Mouse (Mus musculus) forebrain, embryonic 13.5 days (tissue): ENCODE measurements at regions not wholly inside any gene's neighbourhood (a gene's known extent, or its start where the extent isn't known, plus 50 kb on each side); places are given as distances from the start of the nearest gene placed in this dataset.

Experiments used
- ATAC-seq: fragments of 200-750 bp; cut with Nextera tagmentation; 2 replicates; pipeline ENCODE4 v1.8.0; 2017
- H3K27ac ChIP-seq: fragments of 300-500 bp; sonication (generic); 2 replicates; pipeline ENCODE4 v1.5.1; 2015; ENCODE audit warnings: inconsistent platforms, mild to moderate bottlenecking, moderate library complexity
- H3K27me3 ChIP-seq: fragments of 300-500 bp; sonication (generic); 2 replicates; pipeline ENCODE4 v1.6.1; 2015; ENCODE audit warnings: mild to moderate bottlenecking, inconsistent platforms
- H3K36me3 ChIP-seq: fragments of 300-500 bp; sonication (generic); 2 replicates; pipeline ENCODE4 v1.6.1; 2015; ENCODE audit warnings: mild to moderate bottlenecking, inconsistent platforms; ENCODE audit not compliant: poor library complexity, severe bottlenecking
- H3K4me1 ChIP-seq: fragments of 300-500 bp; sonication (generic); 2 replicates; pipeline ENCODE4 v1.6.1; 2015; ENCODE audit warnings: inconsistent platforms
- H3K4me2 ChIP-seq: fragments of 300-500 bp; sonication (generic); 2 replicates; pipeline ENCODE4 v1.6.1; 2015; ENCODE audit warnings: inconsistent platforms, mild to moderate bottlenecking, moderate library complexity
- H3K4me3 ChIP-seq: fragments of 300-500 bp; sonication (generic); 2 replicates; pipeline ENCODE4 v1.5.1; 2015; ENCODE audit warnings: mild to moderate bottlenecking, inconsistent platforms
- H3K9ac ChIP-seq: fragments of 300-500 bp; sonication (generic); 2 replicates; pipeline ENCODE4 v1.6.1; 2015; ENCODE audit warnings: mild to moderate bottlenecking, inconsistent platforms
- H3K9me3 ChIP-seq: fragments of 300-500 bp; sonication (generic); replicated peaks from 2 replicates; pipeline ENCODE4 v1.6.1; 2016; ENCODE audit warnings: inconsistent platforms
- WGBS: fragments of 180-500 bp; shearing (Covaris S2); methylation state at CpG from one replicate; pipeline ENCODE4 v1.1.7; 2015; 5-methylcytosine and 5-hydroxymethylcytosine counted together

DNA sequence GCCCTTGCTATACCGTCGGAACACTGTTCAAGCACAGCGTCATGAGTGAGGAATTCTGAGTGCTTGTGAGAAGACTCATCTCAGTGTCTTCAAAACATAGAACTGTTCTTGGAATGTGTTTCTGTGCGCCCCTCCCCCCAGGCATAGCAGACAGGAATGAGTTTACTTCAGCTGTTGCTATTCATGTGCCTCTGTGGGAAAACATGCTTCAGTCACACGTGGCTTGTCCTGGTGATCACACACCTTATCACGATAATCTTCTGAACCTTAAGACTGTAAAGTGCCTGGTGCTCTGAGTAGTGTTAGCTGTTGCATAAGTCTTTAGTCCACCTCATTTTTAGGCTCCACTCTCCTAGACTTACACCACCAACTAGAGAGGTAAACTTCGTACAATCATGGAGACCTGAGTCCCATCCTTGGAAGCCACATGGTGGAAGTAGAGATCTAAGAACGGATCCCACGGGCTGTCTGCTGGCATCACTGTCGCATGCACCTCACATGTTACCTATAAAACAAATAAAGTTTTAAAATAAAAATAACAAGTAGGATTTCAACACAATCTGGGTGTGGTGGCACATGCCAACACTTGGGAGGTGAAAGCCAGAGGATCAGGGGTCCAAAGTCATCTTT, 1143.8 kb downstream of the 4930447A16Rik start:
- 89% methylated on average over 10 of the region's 10 CpGs for WGBS
- Histone ChIP-seq H3K9me3 (no peaks in the 10 kb centered on the region), H3K4me3 (no peak overlapping the region), H3K9ac (no peak overlapping the region), H3K4me2 (no peak overlapping the region), H3K36me3 (no peaks in the 10 kb centered on the region), H3K27ac (no peak overlapping the region), H3K27me3 (no peaks in the 10 kb centered on the region), H3K4me1 (no peaks in the 10 kb centered on the region)
- ATAC-seq = no peak

DNA sequence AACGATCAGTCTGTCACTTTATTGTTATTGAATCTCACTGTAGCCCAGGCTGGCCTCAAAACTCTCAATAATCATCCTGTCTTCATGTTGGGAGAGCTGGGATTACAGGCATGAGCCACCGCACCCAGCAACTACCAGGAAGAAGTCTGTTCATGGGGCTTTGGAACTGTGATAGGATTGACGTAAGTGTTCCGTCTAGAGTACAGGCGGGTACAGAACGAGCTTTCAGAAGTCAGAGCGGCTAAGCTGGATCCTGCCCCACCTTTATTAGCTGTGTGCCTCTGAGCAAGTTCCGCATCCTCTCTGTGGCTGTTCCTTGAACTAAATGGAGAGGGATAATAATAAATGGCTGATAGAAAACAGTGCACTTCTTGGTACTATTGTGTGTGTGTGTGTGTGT, 1144.8 kb downstream of the 4930447A16Rik start:
- H3K4me2 ChIP-seq = no peak overlapping the region
- no peak overlapping the region for H3K27ac ChIP-seq
- H3K36me3 ChIP-seq = no peaks in the 10 kb centered on the region
- no peaks in the 10 kb centered on the region for H3K27me3 ChIP-seq
- 90% methylated on average over 8 of the region's 8 CpGs for WGBS
- no peaks in the 10 kb centered on the region for H3K4me1 ChIP-seq
- no peak overlapping the region for H3K4me3 ChIP-seq
- ATAC-seq = no peak
- H3K9ac ChIP-seq = no peak overlapping the region
- H3K9me3 ChIP-seq = no peaks in the 10 kb centered on the region

DNA sequence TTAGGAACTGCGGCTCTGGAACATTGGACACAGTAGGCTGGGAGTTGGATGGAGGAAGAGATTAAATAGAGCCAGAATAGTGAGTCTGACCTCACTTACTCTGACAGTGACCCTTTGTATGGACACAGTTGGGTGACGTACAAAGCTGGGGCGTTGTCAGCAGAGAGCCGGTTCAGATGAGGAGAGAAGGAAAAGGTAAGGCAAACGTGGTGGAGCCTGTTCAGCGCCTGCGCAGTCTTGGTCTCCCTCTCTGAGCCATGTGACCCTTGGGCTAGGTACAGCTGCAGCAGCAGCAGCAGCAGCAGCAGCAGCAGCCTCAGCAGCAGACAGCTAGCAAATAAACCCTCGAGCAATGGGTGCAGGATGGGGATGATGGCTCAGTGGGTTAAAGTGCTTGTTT, 1145.4 kb downstream of the 4930447A16Rik start:
- no peaks in the 10 kb centered on the region for H3K9me3 ChIP-seq
- no peaks in the 10 kb centered on the region for H3K4me1 ChIP-seq
- H3K27me3 ChIP-seq = no peaks in the 10 kb centered on the region
- H3K4me3 ChIP-seq = no peak overlapping the region
- no peak for ATAC-seq
- H3K27ac ChIP-seq = no peak overlapping the region
- H3K9ac ChIP-seq = no peak overlapping the region
- H3K36me3 ChIP-seq = no peaks in the 10 kb centered on the region
- H3K4me2 ChIP-seq = no peak overlapping the region
- WGBS = 62% methylated on average over 8 of the region's 8 CpGs

DNA sequence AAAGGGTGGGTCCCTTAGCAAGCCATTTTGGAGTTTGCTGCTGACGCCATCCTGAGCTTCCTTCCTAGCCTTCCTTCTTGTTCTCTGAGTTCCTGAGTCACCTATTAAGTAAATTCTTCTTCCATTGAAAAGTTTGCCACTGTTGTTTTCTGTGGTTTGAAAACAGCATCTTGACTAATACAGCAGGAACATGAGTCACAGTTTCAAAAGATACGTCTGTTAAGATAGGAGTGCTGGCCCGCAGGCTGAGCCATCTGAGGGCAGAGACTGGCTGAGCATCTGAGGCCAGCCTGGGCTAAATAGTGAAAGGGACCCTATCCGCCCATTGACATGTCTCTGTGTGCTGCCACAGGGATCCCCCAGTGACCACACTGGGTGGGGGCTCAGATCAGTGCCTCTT, 1147.3 kb downstream of the 4930447A16Rik start:
- Histone ChIP-seq H3K4me1 (no peaks in the 10 kb centered on the region), H3K4me2 (no peak overlapping the region), H3K27me3 (no peaks in the 10 kb centered on the region), H3K9me3 (no peaks in the 10 kb centered on the region), H3K36me3 (no peaks in the 10 kb centered on the region), H3K27ac (no peak overlapping the region), H3K4me3 (no peak overlapping the region), H3K9ac (no peak overlapping the region)
- ATAC-seq = no peak
- WGBS = 83% methylated on average over 4 of the region's 4 CpGs

DNA sequence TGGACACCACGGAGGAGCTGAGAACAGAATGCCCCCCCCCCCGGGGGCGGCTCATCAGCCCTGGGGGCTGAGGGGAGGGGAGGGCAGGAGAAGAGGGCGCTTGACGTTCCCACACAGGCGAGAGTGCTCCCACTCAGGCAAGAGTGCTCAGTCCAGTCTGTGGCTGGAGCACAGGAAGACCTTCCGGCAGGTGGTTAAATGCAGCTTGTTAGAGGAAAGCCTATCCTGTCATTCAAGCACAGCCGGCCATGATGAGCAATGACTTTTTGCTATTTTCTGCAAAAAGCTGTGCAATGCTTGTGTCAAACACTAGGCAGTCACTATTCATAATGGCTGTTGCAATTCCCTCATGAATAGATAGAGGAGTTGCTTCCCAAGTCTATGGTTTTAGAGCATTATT, 1149.1 kb downstream of the 4930447A16Rik start:
- no peak overlapping the region for H3K4me2 ChIP-seq
- 89% methylated on average over 8 of the region's 8 CpGs for WGBS
- H3K27ac ChIP-seq = no peak overlapping the region
- no peaks in the 10 kb centered on the region for H3K9me3 ChIP-seq
- H3K27me3 ChIP-seq = no peaks in the 10 kb centered on the region
- H3K4me1 ChIP-seq = no peaks in the 10 kb centered on the region
- H3K4me3 ChIP-seq = no peak overlapping the region
- no peaks in the 10 kb centered on the region for H3K36me3 ChIP-seq
- H3K9ac ChIP-seq = no peak overlapping the region
- ATAC-seq = no peak

DNA sequence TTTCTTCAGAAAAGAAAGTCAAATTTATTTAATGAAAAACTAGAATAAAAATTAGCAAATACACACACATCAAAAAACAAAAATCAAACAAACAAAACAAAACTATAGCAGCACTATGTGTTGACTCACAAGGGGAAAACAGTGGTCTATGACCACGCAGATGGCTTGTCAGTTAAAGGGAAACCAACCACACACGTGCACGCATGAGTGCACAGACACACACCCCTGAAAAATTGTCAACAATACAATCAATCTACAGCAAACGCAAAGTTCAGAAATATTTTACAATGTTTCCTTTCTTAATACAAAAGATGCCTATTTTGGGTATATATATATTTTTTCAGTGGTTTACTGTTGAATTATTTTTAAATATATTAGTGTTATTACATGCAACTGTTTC, 1149.9 kb downstream of the 4930447A16Rik start:
- Histone ChIP-seq H3K9me3 (no peaks in the 10 kb centered on the region), H3K36me3 (no peaks in the 10 kb centered on the region), H3K9ac (no peak overlapping the region), H3K4me3 (no peak overlapping the region), H3K4me2 (no peak overlapping the region), H3K27me3 (no peaks in the 10 kb centered on the region), H3K27ac (no peak overlapping the region), H3K4me1 (no peaks in the 10 kb centered on the region)
- ATAC-seq = no peak
- WGBS = 85% methylated on average over 4 of the region's 4 CpGs

DNA sequence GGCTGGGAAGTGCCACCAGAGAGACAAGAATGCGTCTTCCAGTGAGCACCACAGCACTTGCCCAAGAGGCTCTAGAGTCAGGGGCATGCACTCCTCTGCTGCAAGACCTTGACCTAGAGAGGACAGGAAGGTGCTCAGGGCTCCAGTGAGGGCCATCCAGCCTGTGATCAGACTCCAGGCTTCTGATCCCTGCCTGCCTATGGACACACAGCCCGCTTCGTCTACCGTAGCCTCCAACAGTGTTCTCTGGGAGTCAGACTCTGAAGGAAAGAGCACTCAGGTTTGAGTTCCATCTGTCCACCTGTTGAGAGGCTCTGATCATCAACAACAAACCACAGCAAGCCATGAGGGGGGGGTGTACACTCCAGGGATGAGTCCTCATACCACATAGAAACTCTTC, 1152.3 kb downstream of the 4930447A16Rik start:
- Histone ChIP-seq H3K27ac (no peak overlapping the region), H3K27me3 (no peaks in the 10 kb centered on the region), H3K9me3 (no peaks in the 10 kb centered on the region), H3K9ac (no peak overlapping the region), H3K4me1 (no peaks in the 10 kb centered on the region), H3K4me2 (no peak overlapping the region), H3K4me3 (no peak overlapping the region), H3K36me3 (no peaks in the 10 kb centered on the region)
- no peak for ATAC-seq
- 93% methylated on average over 4 of the region's 4 CpGs for WGBS

DNA sequence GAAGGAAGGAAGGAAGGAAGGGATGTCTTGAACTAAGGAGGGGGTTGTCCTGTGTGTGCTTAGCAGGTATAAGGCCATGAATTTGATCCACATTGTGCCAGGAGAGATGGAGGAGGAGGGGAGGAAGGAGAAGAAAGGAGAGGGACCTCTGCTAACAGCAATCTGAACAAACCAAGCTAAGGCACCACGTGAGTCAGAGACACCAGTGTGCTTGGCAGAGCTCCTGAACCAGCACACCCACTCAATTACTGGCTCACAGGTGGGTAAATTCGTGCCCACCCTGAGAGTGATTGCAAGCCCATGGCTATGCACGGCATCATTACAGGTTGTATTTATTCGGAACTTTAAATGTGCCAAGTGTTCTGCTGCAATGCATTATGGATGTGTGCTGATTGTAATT, 1154.1 kb downstream of the 4930447A16Rik start:
- ATAC-seq = no peak
- Histone ChIP-seq H3K27ac (no peak overlapping the region), H3K9me3 (no peaks in the 10 kb centered on the region), H3K9ac (no peak overlapping the region), H3K4me1 (no peaks in the 10 kb centered on the region), H3K36me3 (no peaks in the 10 kb centered on the region), H3K27me3 (no peaks in the 10 kb centered on the region), H3K4me2 (no peak overlapping the region), H3K4me3 (no peak overlapping the region)
- 80% methylated on average over 4 of the region's 4 CpGs for WGBS

DNA sequence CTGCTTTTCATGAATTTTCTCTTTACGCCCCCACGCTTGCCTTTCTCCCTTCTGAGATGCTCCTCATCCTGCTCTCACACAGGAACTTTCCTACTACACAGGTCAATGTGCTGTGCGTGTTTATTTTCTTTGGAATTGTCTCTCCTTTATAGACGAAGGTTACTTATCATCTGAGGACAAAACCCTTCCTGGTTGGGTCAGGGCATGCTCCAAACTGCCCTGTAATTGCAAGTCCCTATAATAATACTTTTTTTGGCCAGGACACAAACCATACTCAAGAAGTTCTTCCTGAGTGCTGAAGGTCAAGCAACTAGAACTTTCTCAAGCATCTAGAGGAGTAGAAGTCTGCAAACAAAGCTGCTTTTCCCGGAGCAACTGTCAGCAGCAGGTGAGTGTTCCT, 1158.1 kb downstream of the 4930447A16Rik start:
- peaks cover 7% of the 10 kb centered on the region; the same call in 1 of the 2 replicates for H3K4me1 ChIP-seq

DNA sequence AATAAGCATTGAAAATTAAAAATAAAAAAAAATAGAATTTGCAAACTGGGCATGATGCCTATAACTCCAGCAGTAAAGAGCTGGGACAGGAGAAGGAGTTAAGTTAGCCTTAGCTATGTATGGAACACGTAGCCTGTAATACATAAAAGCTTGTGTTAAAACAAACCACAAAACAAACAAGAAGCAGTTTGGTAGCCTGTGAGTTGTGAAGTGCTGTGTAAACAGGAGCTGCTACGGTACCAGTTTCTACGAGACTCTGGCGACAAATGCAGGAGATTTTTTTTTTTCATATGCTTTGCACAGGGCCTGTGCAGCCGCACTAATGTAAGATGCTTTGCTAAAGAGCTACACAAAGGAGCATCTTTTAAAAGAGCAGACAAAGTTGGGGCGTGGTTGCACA, 1159.1 kb downstream of the 4930447A16Rik start:
- no peaks in the 10 kb centered on the region for H3K27me3 ChIP-seq
- no peak overlapping the region for H3K4me3 ChIP-seq
- no peak overlapping the region for H3K4me2 ChIP-seq
- ATAC-seq = no peak
- H3K27ac ChIP-seq = no peak overlapping the region
- H3K9me3 ChIP-seq = no peaks in the 10 kb centered on the region
- WGBS = 82% methylated on average over 6 of the region's 6 CpGs
- no peak overlapping the region for H3K9ac ChIP-seq
- H3K36me3 ChIP-seq = no peaks in the 10 kb centered on the region
- peaks cover 7% of the 10 kb centered on the region; the same call in 1 of the 2 replicates for H3K4me1 ChIP-seq

More for the DNA sequence above, 1158.1 kb downstream of the 4930447A16Rik start:
- WGBS = 88% methylated on average over 5 of the region's 5 CpGs
- no peak for ATAC-seq
- H3K27ac ChIP-seq = no peak overlapping the region
- no peak overlapping the region for H3K4me3 ChIP-seq
- no peak overlapping the region for H3K9ac ChIP-seq
- H3K36me3 ChIP-seq = no peaks in the 10 kb centered on the region
- H3K4me2 ChIP-seq = no peak overlapping the region
- H3K9me3 ChIP-seq = no peaks in the 10 kb centered on the region
- no peaks in the 10 kb centered on the region for H3K27me3 ChIP-seq

DNA sequence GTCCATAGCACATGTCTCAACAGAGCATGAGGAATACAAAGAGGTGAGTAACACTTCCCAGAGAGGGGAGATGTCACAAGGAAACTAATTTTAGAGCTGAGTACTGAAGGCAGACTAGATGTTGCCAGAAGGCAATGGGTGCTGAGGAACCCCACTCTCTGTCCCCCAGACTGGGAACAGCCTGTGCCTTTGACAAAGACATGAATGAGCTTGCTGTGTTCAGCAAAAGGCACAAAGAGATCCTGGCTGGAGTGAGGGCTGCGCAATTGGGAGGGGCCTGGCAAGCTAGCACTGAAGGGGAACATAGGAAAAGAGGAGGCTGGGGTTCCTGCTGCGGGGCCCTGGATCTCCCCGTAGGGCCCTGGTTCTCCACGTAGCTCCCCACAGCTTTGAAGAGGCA, 1160.3 kb downstream of the 4930447A16Rik start:
- Histone ChIP-seq H3K27ac (no peak overlapping the region), H3K4me1 (peaks cover 7% of the 10 kb centered on the region; the same call in 1 of the 2 replicates), H3K4me2 (no peak overlapping the region), H3K36me3 (no peaks in the 10 kb centered on the region), H3K9ac (no peak overlapping the region), H3K4me3 (no peak overlapping the region), H3K27me3 (no peaks in the 10 kb centered on the region), H3K9me3 (no peaks in the 10 kb centered on the region)
- ATAC-seq = peak; percentile 43; the same call in 1 of the 2 replicates
- WGBS = 70% methylated on average over 4 of the region's 4 CpGs

DNA sequence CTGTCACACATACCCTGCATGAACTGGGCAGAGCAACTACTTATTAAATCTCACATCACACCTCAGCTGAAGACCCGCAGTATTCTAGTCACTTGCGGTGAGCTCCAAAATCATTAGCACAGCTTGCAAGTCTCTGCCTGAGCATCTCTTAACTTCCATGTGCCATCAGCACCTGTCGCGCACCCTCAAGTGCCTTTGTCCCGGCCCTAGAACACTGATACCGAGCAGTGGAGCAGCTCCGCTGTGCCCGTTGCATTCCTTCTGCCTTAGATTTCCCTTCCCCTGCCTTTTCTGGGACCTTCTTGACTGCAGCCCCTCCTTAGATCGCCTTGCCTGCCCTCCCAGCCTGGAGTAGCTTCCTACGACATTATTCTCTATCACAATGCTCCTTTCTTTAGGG, 1161.2 kb downstream of the 4930447A16Rik start:
- Histone ChIP-seq H3K36me3 (no peaks in the 10 kb centered on the region), H3K4me1 (peaks cover 7% of the 10 kb centered on the region; the same call in 1 of the 2 replicates), H3K27me3 (no peaks in the 10 kb centered on the region), H3K9me3 (no peaks in the 10 kb centered on the region), H3K4me3 (no peak overlapping the region), H3K9ac (no peak overlapping the region), H3K27ac (no peak overlapping the region), H3K4me2 (no peak overlapping the region)
- no peak for ATAC-seq
- 76% methylated on average over 10 of the region's 10 CpGs for WGBS

DNA sequence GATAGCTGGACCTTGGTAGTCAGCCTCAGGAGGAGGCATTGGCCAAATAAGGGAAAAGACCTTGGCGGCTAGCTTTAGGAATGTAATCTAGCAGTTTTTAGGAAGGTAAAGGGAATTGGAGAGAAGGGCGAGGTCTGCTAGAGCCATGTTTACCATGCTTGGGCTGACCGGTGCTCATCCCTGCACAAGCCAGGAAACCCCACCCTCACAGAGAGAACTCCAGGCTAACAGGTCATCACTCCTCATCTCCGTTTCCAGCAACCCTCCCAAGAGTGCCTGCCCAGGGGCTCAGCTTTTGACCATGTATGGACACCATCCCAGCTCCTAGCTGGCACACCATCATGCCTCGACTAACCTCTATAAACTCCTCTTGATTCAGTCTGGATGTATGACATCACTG, 1162.9 kb downstream of the 4930447A16Rik start:
- Histone ChIP-seq H3K36me3 (no peaks in the 10 kb centered on the region), H3K9ac (no peak overlapping the region), H3K27ac (no peak overlapping the region), H3K27me3 (no peaks in the 10 kb centered on the region), H3K9me3 (no peaks in the 10 kb centered on the region), H3K4me1 (peaks cover 7% of the 10 kb centered on the region; the same call in 1 of the 2 replicates), H3K4me2 (no peak overlapping the region), H3K4me3 (no peak overlapping the region)
- 75% methylated on average over 5 of the region's 5 CpGs for WGBS
- ATAC-seq = no peak
